Mouse (Mus musculus) forebrain, postnatal 0 days (tissue): ENCODE measurements around the gene Satb1. TPM values are rescaled to one million over a fixed set of nuclear protein-coding genes. Genes with fewer than 3 reads are reported as not detected.

Experiments used
- ATAC-seq: fragments of 200-750 bp; cut with Nextera tagmentation; 2 replicates; pipeline ENCODE4 v1.8.0; 2017; ENCODE audit warnings: mild to moderate bottlenecking, moderate library complexity
- DNase-seq: peaks from one replicate; pipeline ENCODE4 v3.0.0-alpha.2; 2015
- H3K27ac ChIP-seq: fragments of 300-500 bp; sonication (generic); 2 replicates; pipeline ENCODE4 v1.5.1; 2014; ENCODE audit warnings: low read depth, mild to moderate bottlenecking, antibody characterized with exemption, low read length, moderate library complexity, mixed read lengths
- H3K27me3 ChIP-seq: fragments of 300-500 bp; sonication (generic); 2 replicates; pipeline ENCODE4 v1.6.1; 2014; ENCODE audit warnings: mild to moderate bottlenecking, low read length, mixed read lengths; ENCODE audit not compliant: insufficient read depth
- H3K36me3 ChIP-seq: fragments of 300-500 bp; sonication (generic); 2 replicates; pipeline ENCODE4 v1.6.1; 2014; ENCODE audit warnings: mild to moderate bottlenecking, moderate library complexity; ENCODE audit not compliant: insufficient read depth
- H3K4me1 ChIP-seq: fragments of 300-500 bp; sonication (generic); 2 replicates; pipeline ENCODE4 v1.6.1; 2014; ENCODE audit warnings: antibody characterized with exemption; ENCODE audit not compliant: insufficient read depth
- H3K4me2 ChIP-seq: fragments of 300-500 bp; sonication (generic); 2 replicates; pipeline ENCODE4 v1.6.1; 2014; ENCODE audit warnings: low read depth, mild to moderate bottlenecking, moderate library complexity
- H3K4me3 ChIP-seq: fragments of 300-500 bp; sonication (generic); 2 replicates; pipeline ENCODE4 v1.5.1; 2014; ENCODE audit warnings: low read depth, low read length, mixed read lengths
- H3K9ac ChIP-seq: fragments of 300-500 bp; sonication (generic); 2 replicates; pipeline ENCODE4 v1.6.1; 2014; ENCODE audit warnings: mild to moderate bottlenecking
- H3K9me3 ChIP-seq: fragments of 300-500 bp; sonication (generic); 2 replicates; pipeline ENCODE4 v1.6.1; 2016; ENCODE audit warnings: low read length
- CTCF ChIP-seq: sonication (generic); IDR thresholded peaks from 2 replicates; pipeline ENCODE4 v1.5.1; 2016; ENCODE audit warnings: antibody characterized with exemption, control low read depth, low read depth
- WGBS: fragments of 180-500 bp; shearing (Covaris S2); extraction: QIAGEN DNeasy Blood & Tissue Kit; methylation state at CpG from one replicate; pipeline ENCODE4 v1.1.7; 2014; 5-methylcytosine and 5-hydroxymethylcytosine counted together
- polyA plus RNA-seq: library from polyadenylated mRNA; unstranded; fragments of >200 nt; fragmentation: Nextera tagmentation; extraction: Ambion mirVana; gene quantifications from 2 replicates; pipeline ENCODE4 v1.2.1, GENCODE M21; 2015
- total RNA-seq: library from RNA; depleted of rRNA; stranded (reverse); fragments of >200 nt; gene quantifications from 2 replicates; pipeline ENCODE4 v1.2.3, GENCODE M21; 2014

Satb1 gene
- total and polyA plus RNA-seq, 2 experiments from 2014 or later = 26.8 to 48.5 TPM

GRCm38 (mm10) chr17:51780036-51780435 lies 53.1 kb downstream of the Satb1 start:
- Histone ChIP-seq H3K4me1 (no peaks in the 10 kb centered on the region), H3K27ac (no peak overlapping the region), H3K36me3 (0 out of 2 replicates have a peak, but pooled peaks cover 10% of the 10 kb centered on the region), H3K9ac (no peak overlapping the region), H3K4me2 (no peak overlapping the region), H3K4me3 (no peak overlapping the region), H3K27me3 (no peaks in the 10 kb centered on the region), H3K9me3 (no peaks in the 10 kb centered on the region)
- DNase-seq (no peak), ATAC-seq (peak; percentile 29; the same call in 1 of the 2 replicates)
- no peak for TF ChIP-seq CTCF
- WGBS = 86% methylated on average over 11 of the region's 11 CpGs

GRCm38 (mm10) chr17:51778961-51779360 lies 54.1 kb downstream of the Satb1 start:
- H3K4me1 ChIP-seq = no peaks in the 10 kb centered on the region
- H3K4me3 ChIP-seq = no peak overlapping the region
- H3K9me3 ChIP-seq = no peaks in the 10 kb centered on the region
- H3K27ac ChIP-seq = no peak overlapping the region
- H3K9ac ChIP-seq = no peak overlapping the region
- no peak for TF ChIP-seq CTCF
- 0 out of 2 replicates have a peak, but pooled peaks cover 10% of the 10 kb centered on the region for H3K36me3 ChIP-seq
- no peaks in the 10 kb centered on the region for H3K27me3 ChIP-seq
- H3K4me2 ChIP-seq = no peak overlapping the region
- 70% methylated on average over 2 of the region's 2 CpGs for WGBS
- ATAC-seq = no peak
- DNase-seq = no peak

GRCm38 (mm10) chr17:51777813-51778212 lies 55.3 kb downstream of the Satb1 start:
- no peak overlapping the region for H3K27ac ChIP-seq
- H3K4me3 ChIP-seq = no peak overlapping the region
- H3K27me3 ChIP-seq = no peaks in the 10 kb centered on the region
- no peaks in the 10 kb centered on the region for H3K9me3 ChIP-seq
- no peaks in the 10 kb centered on the region for H3K4me1 ChIP-seq
- peak; percentile 76 for DNase-seq
- no peak overlapping the region for H3K4me2 ChIP-seq
- peak; percentile 70 for TF ChIP-seq CTCF
- no peak for ATAC-seq
- 0 out of 2 replicates have a peak, but pooled peaks cover 7% of the 10 kb centered on the region for H3K36me3 ChIP-seq
- H3K9ac ChIP-seq = no peak overlapping the region
- 86% methylated on average over 1 of the region's 1 CpGs for WGBS

- ATAC-seq (peak; percentile 63), DNase-seq (no peak)
- Histone ChIP-seq H3K36me3 (no peaks in the 10 kb centered on the region), H3K4me1 (no peaks in the 10 kb centered on the region), H3K27ac (no peak overlapping the region), H3K27me3 (no peaks in the 10 kb centered on the region), H3K4me2 (no peak overlapping the region), H3K9ac (no peak overlapping the region), H3K4me3 (no peak overlapping the region), H3K9me3 (no peaks in the 10 kb centered on the region)
- no peak for TF ChIP-seq CTCF
- WGBS = 45% methylated on average over 18 of the region's 18 CpGs
Measured at GRCm38 (mm10) chr17:51775070-51775881, 57.8 kb downstream of the Satb1 start.

GRCm38 (mm10) chr17:51763600-51763999 lies 69.5 kb downstream of the Satb1 start:
- H3K9me3 ChIP-seq = no peaks in the 10 kb centered on the region
- TF ChIP-seq CTCF = no peak
- WGBS = 92% methylated on average over 8 of the region's 8 CpGs
- H3K4me1 ChIP-seq = peaks cover 13% of the 10 kb centered on the region; the same call in 1 of the 2 replicates
- no peaks in the 10 kb centered on the region for H3K27me3 ChIP-seq
- H3K4me2 ChIP-seq = no peak overlapping the region
- no peak overlapping the region for H3K4me3 ChIP-seq
- no peak overlapping the region for H3K9ac ChIP-seq
- DNase-seq (no peak), ATAC-seq (no peak)
- no peaks in the 10 kb centered on the region for H3K36me3 ChIP-seq
- H3K27ac ChIP-seq = no peak overlapping the region

GRCm38 (mm10) chr17:51762503-51762902 lies 70.6 kb downstream of the Satb1 start:
- no peak for TF ChIP-seq CTCF
- Histone ChIP-seq H3K4me2 (no peak overlapping the region), H3K36me3 (no peaks in the 10 kb centered on the region), H3K9me3 (no peaks in the 10 kb centered on the region), H3K4me1 (peaks cover 13% of the 10 kb centered on the region; the same call in 1 of the 2 replicates), H3K27me3 (no peaks in the 10 kb centered on the region), H3K4me3 (no peak overlapping the region), H3K27ac (no peak overlapping the region), H3K9ac (no peak overlapping the region)
- ATAC-seq (no peak), DNase-seq (no peak)
- WGBS = 81% methylated on average over 7 of the region's 7 CpGs

GRCm38 (mm10) chr17:51760997-51761655 lies 72.0 kb downstream of the Satb1 start:
- DNase-seq (peak; percentile 57), ATAC-seq (peak; percentile 74)
- peaks cover 13% of the 10 kb centered on the region; the same call in 1 of the 2 replicates for H3K4me1 ChIP-seq
- peak overlapping the region; percentile 25; the same call in 1 of the 2 replicates for H3K9ac ChIP-seq
- H3K27ac ChIP-seq = peak overlapping the region; percentile 47
- H3K4me3 ChIP-seq = peak overlapping the region; percentile 30
- no peaks in the 10 kb centered on the region for H3K9me3 ChIP-seq
- no peak for TF ChIP-seq CTCF
- H3K27me3 ChIP-seq = no peaks in the 10 kb centered on the region
- WGBS = 29% methylated on average over 17 of the region's 17 CpGs
- H3K4me2 ChIP-seq = peak overlapping the region; percentile 51
- H3K36me3 ChIP-seq = no peaks in the 10 kb centered on the region
